Mouse (Mus musculus): ENCODE data around the gene Prss53.
A peak's percentile ranks its signal among the peaks of the same experiment; 100 is the strongest.
"Not testable (repeated sequence)": the region's sequence is repeated elsewhere in the genome, so short reads cannot be mapped to it uniquely, and the experiment has no call there.

The Prss53 gene

DNA sequence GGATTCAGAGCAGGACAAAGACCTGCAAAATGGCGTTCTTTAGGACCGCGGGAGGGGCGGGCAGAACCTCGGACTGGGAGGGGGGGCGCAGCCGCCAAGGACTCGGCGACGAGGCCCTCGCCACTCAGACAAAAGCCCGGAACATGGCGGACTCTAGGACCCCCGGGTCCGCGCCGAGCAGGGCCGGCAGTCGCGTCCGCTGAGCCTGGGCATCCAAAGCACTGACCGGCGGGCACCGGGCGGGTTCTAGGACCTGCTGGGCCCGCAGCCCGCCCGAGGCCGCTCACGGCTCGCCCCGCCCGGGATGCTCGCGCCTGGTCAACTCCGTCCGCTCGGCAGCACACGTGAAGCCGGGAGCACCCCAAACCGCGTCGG is 15.2 kb downstream of the Prss53 start:
- DNase-seq (ENCODE audit: low spot score in 2 of 2): peak; percentile 92 to 93

DNA sequence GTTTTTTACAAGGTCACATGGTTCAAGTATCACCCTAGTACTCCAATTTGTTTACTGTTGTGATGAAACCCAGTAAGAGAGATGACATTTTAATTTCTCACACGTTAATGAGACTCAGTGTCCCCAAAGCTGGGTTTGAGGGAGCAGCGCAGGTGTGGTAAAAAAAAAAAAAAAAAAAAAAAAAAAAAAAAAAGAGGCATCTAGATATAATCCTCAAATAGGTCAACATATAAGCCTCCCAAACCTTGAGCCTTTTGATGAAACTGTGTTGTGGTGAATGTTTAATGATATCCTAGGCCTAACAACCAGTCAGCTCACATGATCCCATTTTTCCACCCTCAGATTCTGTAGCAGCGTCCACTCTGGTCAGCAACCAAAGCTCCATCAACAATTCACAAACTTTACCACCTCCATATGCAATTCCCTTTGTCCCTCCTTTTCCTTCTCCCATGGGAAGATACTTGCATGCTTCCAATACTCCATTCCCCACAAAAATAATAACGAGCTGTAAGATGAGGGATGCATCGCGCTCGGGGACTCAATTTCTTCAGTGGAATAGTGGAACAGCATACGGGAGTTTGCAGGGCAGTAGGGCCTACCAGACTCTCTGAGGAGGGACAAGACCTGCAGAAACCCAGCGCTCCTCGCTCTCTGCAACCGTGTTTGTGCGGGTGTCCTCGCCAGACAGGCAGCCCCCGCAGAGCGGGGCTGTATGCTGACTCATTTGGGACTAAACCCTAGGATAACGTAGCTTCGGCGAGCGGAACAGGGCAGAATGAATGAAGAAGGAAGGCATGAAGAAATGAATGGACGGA is 15.8 kb downstream of the Prss53 start:
- DNase-seq (ENCODE audit: low spot score in 2 of 2): no peak

- no peak for DNase-seq (ENCODE audit: low spot score in 2 of 2)
Observed at GRCm38 (mm10) chr7:127870136-127870821, 20.5 kb downstream of the Prss53 start.

DNA sequence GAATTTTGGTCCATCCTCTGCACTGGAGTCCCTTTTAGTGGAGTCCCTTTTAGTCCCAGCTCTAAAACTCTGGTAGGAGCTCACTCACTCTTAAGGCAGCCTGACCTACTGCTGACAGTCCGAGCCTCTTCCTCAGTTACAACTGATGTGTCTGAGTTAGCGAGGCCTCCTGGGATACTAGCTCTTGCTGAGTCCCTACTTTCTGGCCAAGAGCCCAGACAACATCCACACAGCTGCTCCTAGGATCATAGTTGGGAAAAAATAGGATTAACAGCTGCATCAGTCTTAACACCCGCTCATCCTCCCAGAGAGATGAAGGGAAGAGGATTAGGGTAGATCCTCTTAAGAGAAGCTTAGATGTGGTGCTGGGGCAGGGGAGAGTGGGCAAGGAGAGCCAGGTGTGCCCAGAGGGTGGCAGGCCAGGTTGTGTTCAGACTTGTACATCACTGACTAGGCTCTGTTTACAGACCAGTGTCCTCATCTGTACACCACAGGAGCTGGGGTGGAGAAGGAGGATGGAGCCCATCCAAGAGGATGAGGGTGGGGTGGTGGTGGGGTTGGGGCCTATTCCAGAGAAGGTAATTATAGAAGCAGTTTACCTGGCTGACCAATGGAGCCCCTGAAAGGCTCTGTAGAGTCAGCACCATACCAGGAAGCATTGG is 21.5 kb downstream of the Prss53 start:
- no peak for DNase-seq (ENCODE audit: low spot score in 2 of 2)

- DNase-seq (ENCODE audit: low spot score in 2 of 2): no peak
Observed at GRCm38 (mm10) chr7:127867641-127868040, 23.1 kb downstream of the Prss53 start.

DNA sequence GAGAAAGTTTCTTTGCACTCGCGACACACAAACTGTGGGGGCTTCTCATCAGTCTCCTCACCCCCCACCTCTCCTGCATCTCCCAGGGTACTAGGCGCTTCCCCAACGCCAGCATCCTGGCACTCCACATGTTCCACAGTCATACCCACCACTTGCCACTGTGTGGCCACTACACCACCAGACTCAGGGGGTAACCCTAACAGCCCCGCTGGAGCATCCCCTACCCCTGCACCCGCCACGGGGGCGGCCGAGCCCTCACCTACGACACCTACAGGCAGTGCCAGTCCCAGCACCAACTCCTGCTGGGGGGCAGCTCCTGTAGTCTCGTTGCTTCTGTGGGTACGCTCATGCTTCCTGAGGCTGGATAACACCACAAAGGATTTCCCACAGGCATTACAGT is 24.3 kb downstream of the Prss53 start:
- DNase-seq (ENCODE audit: low spot score in 2 of 2): no peak

DNA sequence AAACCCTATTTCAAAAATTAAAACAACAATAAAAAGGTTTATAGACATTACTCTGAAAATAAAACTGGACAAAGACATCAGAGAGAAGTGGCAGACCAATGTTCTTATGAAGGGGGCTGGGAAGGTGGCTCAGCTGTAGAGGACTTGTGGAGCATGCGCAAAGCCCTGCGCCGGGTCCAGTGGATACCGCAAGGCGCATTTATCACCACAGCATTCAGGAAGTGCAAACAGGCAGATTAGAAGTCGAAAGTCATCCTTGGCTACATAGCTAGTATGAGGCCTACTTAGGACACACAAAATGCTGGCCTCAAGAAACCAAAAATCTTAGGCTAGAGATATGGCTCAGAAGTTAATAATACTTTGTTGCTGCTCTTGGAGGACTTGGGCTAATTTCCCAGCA is 32.5 kb downstream of the Prss53 start:
- no peak for DNase-seq (ENCODE audit: low spot score in 2 of 2)

GRCm38 (mm10) chr7:127850906-127851305 is 39.9 kb downstream of the Prss53 start:
- no peak for DNase-seq (ENCODE audit: low spot score in 2 of 2)

GRCm38 (mm10) chr7:127849973-127850875 is 40.5 kb downstream of the Prss53 start:
- DNase-seq (ENCODE audit: low spot score in 2 of 2): no peak

- peak; percentile 70 to 78 for DNase-seq (ENCODE audit: low spot score in 2 of 2)
Observed at GRCm38 (mm10) chr7:127842001-127842718, 48.6 kb downstream of the Prss53 start.

DNA sequence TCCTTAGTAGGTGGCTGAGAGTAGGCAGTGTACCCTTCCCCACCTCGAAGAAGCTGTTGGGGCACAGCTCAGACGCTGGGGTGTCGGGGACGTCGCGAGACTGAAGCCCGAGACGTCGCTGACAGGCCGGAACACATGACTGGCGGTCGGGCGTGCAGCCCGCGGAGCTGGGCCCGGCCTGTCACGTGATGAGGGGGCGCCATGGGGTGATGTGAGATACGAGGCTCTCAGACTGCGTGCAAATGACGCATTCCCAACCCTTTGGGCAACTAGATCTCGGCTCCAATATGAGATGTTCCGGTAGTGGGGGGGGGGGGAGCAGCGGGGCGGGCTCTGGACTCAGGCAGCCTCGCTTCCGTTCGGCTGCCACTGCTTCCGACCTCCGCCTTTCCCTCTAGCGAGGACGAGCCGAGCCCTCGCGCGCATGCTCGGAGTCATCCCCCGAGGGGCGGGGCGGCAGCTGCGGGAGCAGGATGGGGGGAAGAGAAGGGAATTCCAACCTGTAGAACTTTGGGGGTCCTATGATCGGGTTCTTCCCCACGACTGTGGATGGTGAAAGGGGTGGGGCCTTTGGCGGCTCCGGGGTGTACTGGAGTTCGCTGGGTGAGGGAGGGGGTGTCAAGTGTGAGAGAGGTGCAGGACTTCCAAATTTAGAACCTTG is 49.3 kb downstream of the Prss53 start:
- peak; percentile 93 to 95 for DNase-seq (ENCODE audit: low spot score in 2 of 2)

DNA sequence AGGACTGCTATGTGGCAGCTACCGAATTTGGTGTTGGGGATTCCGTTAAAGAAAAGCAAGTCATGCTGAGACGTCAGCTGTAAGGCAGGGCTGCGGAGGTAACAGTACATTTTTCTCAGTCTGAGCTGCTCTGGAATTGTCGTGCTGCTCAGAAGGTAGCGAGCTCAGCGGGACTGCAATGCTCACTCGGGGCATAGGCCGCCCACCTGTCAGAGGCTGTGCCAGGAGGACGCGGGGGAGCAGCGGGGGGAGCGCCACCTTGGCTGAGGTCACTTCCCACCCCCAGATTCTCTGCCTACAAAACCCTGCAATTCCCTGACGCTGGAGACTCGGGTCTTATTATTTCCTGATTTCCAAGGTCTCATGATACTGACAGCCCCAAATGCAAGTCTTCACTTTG is 49.9 kb downstream of the Prss53 start:
- DNase-seq (ENCODE audit: low spot score in 2 of 2): peak in 1 of 2 experiments; percentile 49

DNA sequence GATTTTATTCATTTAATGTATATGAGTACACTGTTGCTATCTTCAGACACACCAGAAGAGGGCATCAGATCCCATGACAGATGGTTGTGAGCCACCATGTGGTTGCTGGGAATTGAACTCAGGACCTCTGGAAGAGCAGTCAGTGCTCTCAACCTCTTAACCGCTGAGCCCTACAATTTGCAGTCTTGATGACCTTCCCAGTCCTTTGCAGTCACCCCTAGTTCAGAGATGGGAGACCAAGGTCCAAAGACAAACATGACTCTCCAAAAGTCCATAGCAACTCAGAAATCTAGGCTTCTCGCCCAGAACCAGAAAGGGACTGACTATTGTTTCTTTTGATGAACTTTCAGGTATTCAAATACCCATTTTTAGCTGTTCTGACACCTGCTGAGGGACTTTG is 50.7 kb downstream of the Prss53 start:
- DNase-seq (ENCODE audit: low spot score in 2 of 2): not testable (repeated sequence)

GRCm38 (mm10) chr7:127837878-127838277 is 52.9 kb downstream of the Prss53 start:
- not testable (repeated sequence) for DNase-seq (ENCODE audit: low spot score in 2 of 2)

- DNase-seq (ENCODE audit: low spot score in 2 of 2): no peak
Observed at GRCm38 (mm10) chr7:127837473-127837872, 53.3 kb downstream of the Prss53 start.
